Mouse (Mus musculus): ENCODE results near the gene Lta.

Gene Lta

DNA sequence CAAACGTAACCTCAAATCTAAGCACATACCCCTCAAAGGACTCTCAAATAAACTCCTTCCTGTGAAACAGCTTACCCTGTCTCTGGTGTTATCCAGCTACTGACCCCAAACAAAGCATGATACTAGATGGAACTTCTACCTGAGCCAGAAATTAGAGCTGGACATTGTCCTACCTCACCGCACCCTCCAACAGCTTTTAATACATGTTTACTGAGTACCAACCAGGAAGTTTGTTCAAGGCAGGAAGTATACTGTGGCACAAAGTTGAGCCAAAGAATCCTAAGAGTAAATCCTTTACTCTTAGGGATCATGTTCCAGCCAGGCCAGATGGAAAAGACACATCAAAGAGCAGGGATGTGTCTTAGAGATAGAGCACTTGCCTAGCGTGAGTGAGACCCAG is 5.4 kb upstream of the Lta start:
- 86% methylated on average over 3 of the region's 3 CpGs for WGBS

- 66% methylated on average over 12 of the region's 12 CpGs for WGBS
These were observed 4.8 kb upstream of the Lta start for GRCm38 (mm10) chr17:35209785-35210535.

DNA sequence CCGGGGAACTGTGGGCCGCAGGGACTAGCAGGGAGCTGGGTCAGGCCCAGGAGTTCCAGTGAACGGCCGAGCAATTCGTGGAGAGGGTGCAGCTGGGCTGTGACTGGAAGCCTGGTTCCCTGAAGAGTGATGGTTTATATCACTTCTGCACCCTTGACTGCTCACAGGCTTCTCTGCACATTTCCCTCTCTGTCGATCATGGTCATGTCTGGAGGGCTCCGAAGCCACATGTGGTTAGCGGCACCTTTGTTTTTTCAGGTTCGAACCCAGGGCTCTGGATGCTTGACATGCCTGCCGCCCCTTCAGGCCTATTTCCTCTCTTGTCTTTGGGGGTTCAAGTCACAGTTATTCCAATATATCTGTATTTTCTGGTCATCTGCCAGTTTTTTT is 224 bp upstream of the Lta start:
- WGBS, result 79% methylated on average over 10 of the region's 10 CpGs

GRCm38 (mm10) chr17:35202442-35202841 is 2.7 kb downstream of the Lta start:
- WGBS, result 77% methylated on average over 4 of the region's 4 CpGs

GRCm38 (mm10) chr17:35201787-35202186 is 3.4 kb downstream of the Lta start, which contains the start of gene Tnf:
TSS of gene Tnf (minus strand) at chr17:35202007.
- 47% methylated on average over 13 of the region's 13 CpGs for WGBS

DNA sequence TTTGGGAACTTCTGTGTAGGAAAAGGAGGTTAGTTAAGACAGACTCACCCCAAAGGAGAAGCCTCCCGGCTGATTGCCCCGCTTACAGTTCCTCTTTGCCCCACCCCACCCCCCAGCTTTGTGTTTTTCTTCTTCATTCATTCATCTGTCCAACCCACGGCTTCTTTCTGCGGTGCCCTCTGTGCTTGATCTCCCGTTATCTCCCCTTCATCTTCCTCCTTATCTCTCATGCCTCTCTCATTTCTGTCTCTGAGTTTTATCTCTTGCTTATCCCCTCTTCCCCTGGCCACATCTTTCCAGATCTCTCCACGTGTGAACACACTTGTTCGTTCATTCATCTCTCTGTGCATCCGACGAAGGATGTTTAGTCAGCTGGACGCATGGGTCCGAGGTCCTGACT is 4.0 kb downstream of the Lta start:
- 75% methylated on average over 11 of the region's 11 CpGs for WGBS

DNA sequence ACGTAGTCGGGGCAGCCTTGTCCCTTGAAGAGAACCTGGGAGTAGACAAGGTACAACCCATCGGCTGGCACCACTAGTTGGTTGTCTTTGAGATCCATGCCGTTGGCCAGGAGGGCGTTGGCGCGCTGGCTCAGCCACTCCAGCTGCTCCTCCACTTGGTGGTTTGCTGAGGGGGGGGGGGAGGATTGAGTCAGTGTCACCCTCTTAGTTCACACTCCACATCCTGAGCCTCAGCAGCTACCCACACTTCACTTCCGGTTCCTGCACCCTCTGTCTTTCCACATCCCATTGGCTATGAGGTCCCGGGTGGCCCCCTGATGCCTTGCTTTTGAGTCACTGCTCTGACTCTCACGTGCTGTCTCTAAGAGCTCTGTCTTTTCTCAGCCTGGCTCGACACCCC is 4.8 kb downstream of the Lta start:
- WGBS, result 77% methylated on average over 11 of the region's 11 CpGs

DNA sequence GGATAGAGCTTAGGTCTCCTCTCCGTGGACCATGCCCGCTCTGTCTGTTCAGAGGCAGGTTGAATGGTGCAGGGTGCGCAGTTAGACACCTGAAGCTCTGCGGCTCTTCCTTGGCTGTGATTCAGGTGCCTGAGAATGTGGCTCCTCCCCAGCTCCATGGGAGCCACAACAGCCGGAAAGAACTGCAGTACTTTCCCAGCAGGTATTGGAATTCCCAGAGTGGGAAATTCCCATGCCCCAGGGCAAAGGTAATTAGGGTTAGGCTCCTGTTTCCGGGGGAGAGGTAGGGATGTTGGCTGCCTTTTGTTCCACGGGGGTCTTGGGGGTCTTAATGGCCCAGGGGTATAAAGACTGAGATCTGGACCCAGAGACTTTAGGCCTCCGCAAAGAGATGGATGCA is 6.2 kb downstream of the Lta start:
- WGBS, result 56% methylated on average over 8 of the region's 8 CpGs

GRCm38 (mm10) chr17:35198029-35198428 is 7.1 kb downstream of the Lta start:
- 78% methylated on average over 7 of the region's 7 CpGs for WGBS

- 36% methylated on average over 6 of the region's 6 CpGs for WGBS
These were observed 8.0 kb downstream of the Lta start for GRCm38 (mm10) chr17:35197126-35197525.

- 44% methylated on average over 9 of the region's 9 CpGs for WGBS
These were observed 8.9 kb downstream of the Lta start for GRCm38 (mm10) chr17:35196321-35196641.

DNA sequence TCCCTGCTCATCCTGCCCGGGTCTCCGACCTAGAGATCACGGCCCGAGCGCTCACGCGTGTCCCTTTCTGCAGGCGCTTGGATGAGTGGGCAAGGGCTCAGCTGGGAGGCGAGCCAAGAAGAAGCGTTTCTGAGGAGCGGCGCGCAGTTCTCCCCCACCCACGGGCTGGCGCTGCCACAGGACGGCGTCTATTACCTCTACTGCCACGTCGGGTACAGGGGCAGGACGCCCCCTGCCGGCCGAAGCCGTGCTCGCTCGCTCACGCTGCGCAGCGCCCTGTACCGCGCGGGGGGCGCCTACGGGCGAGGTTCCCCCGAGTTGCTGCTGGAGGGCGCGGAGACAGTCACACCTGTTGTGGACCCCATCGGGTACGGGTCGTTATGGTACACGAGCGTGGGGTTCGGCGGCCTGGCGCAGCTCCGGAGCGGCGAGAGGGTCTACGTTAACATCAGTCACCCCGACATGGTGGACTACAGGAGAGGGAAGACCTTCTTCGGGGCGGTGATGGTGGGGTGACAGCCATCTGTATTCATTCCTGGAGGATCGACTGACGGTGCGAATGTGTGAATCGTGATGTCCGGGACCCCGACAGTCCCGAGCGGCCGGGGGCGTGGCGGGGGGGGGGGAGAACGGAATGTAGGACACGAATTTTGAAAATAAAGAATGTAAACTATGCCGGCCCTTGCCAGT is 9.4 kb downstream of the Lta start:
- 2% methylated on average over 66 of the region's 66 CpGs for WGBS

DNA sequence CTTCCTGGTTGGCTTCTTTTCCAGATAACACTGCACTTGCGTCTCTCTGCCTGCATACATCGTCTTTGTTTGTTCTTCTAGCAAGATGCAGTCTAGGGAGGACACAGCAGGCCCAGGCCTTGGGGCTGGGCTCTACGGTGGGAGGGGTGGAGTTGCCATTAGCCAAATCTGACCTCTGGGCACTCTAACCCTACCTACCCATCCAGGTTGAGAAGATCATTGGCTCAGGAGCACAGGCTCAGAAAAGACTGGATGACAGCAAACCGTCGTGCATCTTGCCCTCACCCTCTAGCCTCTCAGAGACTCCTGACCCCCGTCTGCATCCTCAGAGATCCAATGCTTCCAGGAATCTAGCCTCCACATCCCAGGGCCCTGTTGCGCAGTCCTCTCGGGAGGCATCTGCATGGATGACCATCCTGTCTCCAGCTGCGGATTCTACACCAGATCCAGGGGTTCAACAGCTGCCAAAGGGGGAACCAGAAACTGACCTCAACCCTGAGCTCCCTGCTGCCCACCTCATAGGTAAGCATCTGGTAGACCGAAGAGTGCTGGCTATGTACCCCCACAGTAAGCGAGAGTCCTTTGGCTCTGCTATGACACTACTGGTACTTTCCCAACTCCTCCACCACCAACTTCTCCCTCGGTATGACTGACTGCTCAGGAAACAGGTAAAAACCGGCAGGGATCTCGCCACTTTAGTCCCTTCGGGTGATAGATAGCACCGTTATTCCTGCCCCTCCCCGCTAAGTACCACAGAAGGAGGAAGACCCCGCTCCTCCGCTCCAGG is 10.1 kb downstream of the Lta start:
- WGBS, result 45% methylated on average over 19 of the region's 19 CpGs

DNA sequence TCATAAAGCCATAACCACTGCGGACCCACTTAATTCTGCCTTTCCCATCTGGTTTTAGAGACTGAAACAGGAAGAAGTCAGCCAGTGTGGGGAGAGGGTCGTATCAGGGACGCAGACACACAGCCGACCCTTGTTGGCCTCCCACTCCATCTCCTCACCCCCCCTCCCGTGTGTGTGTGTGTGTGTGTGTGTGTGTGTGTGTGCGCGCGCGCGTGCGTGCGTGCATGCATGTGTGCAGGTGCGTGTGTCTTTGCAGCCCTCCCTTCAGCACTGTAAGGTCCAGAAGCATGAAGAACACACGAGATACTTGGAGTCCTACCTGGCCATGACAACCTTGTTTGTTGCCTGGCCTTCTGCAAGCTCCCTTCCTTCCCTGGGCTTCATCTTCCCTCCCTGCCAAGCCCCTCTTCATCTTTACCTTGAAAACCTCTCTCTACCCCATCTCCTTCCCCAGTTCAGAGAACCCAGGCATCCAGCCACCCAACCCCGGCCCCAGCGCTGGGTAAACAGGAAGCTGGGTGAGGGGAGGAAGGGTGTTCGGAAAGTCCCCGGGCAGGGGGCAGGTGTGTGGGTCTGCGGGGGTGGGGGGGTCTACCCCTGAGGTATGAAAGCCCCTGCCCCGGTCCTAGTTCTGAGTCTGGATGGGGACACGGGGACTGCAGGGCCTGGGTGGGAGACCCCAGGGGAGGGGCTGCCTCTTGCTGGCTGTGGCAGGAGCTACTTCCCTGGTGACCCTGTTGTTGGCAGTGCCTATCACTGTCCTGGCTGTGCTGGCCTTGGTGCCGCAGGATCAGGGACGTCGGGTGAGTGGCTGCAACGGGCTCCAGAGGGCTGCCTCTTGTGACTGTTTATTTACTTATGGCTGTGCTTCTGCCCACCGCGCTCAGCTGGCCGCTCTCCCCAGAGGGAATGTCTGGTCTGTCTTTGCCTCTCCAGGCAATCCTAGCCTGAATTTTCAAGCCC is 11.0 kb downstream of the Lta start, which contains the start of gene Ltb:
Gene Ltb, plus strand, starts transcription at position 559 of the 963 bp plus-strand sequence.
- WGBS, result 83% methylated on average over 28 of the region's 28 CpGs

DNA sequence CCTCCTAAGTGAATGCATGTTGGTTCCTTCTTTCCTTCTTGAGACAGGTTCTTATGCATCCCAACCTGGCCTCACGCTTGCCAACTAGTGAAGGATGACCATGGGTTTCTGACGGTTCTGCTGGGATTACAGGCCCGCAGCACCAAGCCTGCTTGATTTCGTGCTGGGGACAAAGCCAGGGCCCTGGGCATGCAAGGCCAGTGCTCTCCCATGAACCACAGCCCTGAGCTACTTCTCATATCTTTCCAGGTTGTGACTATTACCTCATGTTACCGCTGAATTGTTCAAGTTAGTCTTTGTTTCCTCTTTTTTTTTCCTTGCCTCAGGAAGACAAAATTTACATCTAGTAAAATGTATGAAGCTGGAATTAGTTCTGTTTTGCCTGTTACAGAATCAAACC is 12.2 kb downstream of the Lta start:
- 89% methylated on average over 5 of the region's 5 CpGs for WGBS

DNA sequence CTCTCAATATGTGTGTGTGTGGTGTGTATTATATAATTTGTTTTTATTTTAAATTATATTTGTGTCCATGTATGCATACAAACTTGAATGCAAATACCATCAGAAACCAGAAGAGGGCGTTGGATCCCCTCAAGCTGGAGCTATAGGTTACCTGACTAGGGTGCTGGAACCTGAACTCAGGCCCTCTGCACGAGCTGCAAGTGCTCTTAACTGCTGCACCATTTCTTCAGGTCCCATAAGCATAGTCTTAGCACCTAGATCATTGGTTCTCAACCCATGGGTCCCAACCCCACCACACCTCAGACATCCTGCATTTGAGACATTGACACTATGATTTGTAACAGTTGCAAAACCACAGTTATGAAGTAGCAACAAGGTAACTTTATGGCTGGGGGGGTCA is 13.4 kb downstream of the Lta start:
- 68% methylated on average over 2 of the region's 2 CpGs for WGBS

GRCm38 (mm10) chr17:35190096-35190495 is 15.1 kb downstream of the Lta start:
- WGBS, result 74% methylated on average over 4 of the region's 4 CpGs

- 73% methylated on average over 1 of the region's 1 CpGs for WGBS
These were observed 16.0 kb downstream of the Lta start for GRCm38 (mm10) chr17:35189186-35189585.

DNA sequence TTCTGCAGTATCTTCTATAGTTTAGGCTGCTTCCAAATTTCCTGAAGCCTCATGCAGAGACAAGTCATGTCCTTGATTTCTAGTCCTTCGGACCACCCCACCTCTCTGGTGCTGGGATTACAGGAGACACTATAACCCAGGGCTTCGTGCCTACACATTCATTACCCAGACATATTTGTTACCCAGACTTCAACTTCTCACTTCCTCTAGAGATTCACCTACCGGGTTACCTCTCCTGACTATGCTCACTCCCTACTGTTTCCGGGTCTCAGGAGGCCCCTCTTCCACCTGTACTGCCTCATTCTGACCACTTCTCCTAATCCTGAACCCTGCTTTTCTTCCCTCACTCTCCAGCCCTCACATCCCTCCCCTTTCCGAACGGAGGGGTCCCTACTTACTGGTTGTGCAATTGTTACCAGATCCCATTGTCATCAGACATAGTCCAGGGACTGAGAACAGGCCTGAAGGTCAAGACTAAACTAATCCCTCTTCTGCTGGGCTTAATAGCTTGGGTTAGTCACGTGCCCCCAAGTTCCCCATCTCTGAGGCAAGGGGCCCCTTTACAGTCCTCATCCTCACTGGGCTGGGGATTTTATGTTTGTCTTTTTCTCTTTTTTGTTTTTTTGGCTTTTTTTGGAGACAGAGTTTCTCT is 17.1 kb downstream of the Lta start, which contains the start of gene Lst1:
Gene Lst1, minus strand, starts transcription at position 481 of the 652 bp plus-strand sequence.
- WGBS, result 81% methylated on average over 7 of the region's 7 CpGs

GRCm38 (mm10) chr17:35187345-35187744 is 17.8 kb downstream of the Lta start:
- WGBS, result 76% methylated on average over 4 of the region's 4 CpGs

DNA sequence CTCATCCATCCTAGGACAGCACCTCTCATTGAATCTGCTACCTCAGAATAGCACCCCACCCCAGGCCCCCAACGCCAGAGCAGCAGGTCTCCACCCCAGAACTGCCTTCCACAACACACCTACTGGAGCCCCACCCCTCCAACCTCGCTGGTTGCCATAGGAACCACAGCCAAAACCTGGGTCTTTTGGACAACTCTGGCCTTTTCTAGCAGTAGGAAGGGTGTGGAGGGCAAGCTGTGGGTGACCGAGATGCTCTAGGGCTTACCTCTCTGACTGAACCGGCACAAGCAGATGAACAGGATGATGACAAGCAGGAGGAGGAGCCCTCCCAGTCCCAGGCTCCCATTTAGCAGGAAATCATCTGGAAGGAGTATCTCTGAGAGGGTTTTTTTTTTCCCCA is 18.5 kb downstream of the Lta start:
- 4% methylated on average over 4 of the region's 4 CpGs for WGBS
